In the genomic region with DNA sequence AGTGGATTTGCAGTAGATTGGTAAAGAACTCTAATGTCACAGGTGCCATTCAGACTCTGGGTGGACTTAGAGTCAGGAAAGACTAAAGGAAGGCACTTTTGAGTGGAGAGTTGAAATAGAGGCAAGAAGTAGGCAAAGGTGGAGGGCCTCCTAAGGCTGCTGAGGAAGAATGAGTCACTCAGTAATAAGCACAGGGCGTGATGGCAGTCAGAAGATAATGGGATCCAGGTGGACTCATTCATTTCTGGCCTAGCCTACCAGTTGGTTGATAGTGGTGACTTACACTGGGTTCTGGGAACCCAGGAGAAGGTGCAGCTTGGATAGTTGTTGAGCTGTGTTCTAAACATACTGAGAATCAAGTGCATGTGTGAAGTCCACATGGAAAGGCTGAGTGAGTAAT, we compare ENCODE assay signal across 22 mouse cellular contexts. TPM values are rescaled to one million over a fixed set of nuclear protein-coding genes. Genes with fewer than 3 reads are reported as not detected.
DNase-seq lines count a peak whose midpoint lies in the region; ATAC-seq and TF ChIP-seq lines count a peak whose summit lies in the region.
"Had no signal": no experiment of that assay in that cellular context is flagged by ENCODE, and none has a peak within 500 bp of the region (broad histone marks: within the 10 kb centered on the region; RNA-seq: fewer than 3 reads in every experiment).

No protein-coding gene starts in this region.

- H3K4me2 ChIP-seq in midbrain, embryonic 11.5 days, result no peak overlapping the region
- H3K4me2 ChIP-seq in midbrain, embryonic 14.5 days (ENCODE audit: low read length), result no peak overlapping the region
- H3K4me2 ChIP-seq in intestine, embryonic 15.5 days (replicated peaks), result no peak overlapping the region
- H3K4me2 ChIP-seq: embryonic facial prominence, embryonic 12.5 days; embryonic facial prominence, embryonic 15.5 days; heart, embryonic 11.5 days; hindbrain, embryonic 12.5 days; hindbrain, embryonic 15.5 days had no signal

- H3K9ac ChIP-seq in midbrain, embryonic 11.5 days (ENCODE audit: low read length), result no peak overlapping the region
- H3K9ac ChIP-seq in midbrain, embryonic 14.5 days (replicated peaks; ENCODE audit: low read length), result no peak overlapping the region
- H3K9ac ChIP-seq in intestine, embryonic 15.5 days, result no peak overlapping the region
- H3K9ac ChIP-seq: embryonic facial prominence, embryonic 12.5 days; embryonic facial prominence, embryonic 15.5 days; forebrain, postnatal 0 days; hindbrain, embryonic 12.5 days; hindbrain, embryonic 15.5 days had no signal

- no peak for TF ChIP-seq POLR2A in small intestine, adult 2 months (IDR thresholded peaks at IDR 0.05; ENCODE audit: low read depth, low read length)

- peaks cover 7% of the 10 kb centered on the region for H3K27me3 ChIP-seq in midbrain, embryonic 11.5 days (ENCODE audit: control insufficient read depth, insufficient read depth, low read length)
- H3K27me3 ChIP-seq in midbrain, embryonic 14.5 days (ENCODE audit: control insufficient read depth, insufficient read depth, low read length), result no peaks in the 10 kb centered on the region
- no peaks in the 10 kb centered on the region for H3K27me3 ChIP-seq in intestine, embryonic 15.5 days (replicated peaks)
- H3K27me3 ChIP-seq in small intestine, adult 2 months (ENCODE audit: control insufficient read depth, insufficient read depth, low read length), result no peaks in the 10 kb centered on the region
- H3K27me3 ChIP-seq: embryonic facial prominence, embryonic 12.5 days; embryonic facial prominence, embryonic 15.5 days; hindbrain, embryonic 12.5 days; hindbrain, embryonic 15.5 days had no signal

- ATAC-seq in midbrain, embryonic 11.5 days (ENCODE audit: low FRiP score), result no peak
- ATAC-seq in midbrain, embryonic 14.5 days (ENCODE audit: low FRiP score, low TSS enrichment), result no peak
- peak; percentile 60 for ATAC-seq in intestine, embryonic 15.5 days
- ATAC-seq: CD4-positive, CD25-positive, alpha-beta regulatory T cell, adult 4 months; forebrain, embryonic 14.5 days; forebrain, postnatal 0 days had no signal

- intact Hi-C loops in left cerebral cortex, postnatal 14 days (cut with DNase I), result no loop called here

- no peak overlapping the region for H3K4me3 ChIP-seq in midbrain, embryonic 11.5 days (ENCODE audit: low read depth, low read length)
- no peak overlapping the region for H3K4me3 ChIP-seq in midbrain, embryonic 14.5 days (replicated peaks; ENCODE audit: low read depth, low read length)
- H3K4me3 ChIP-seq in intestine, embryonic 15.5 days (replicated peaks), result no peak overlapping the region
- no peak overlapping the region for H3K4me3 ChIP-seq in small intestine, adult 2 months (ENCODE audit: low read depth, low read length)
- H3K4me3 ChIP-seq: embryonic facial prominence, embryonic 12.5 days; embryonic facial prominence, embryonic 15.5 days; hindbrain, embryonic 12.5 days; hindbrain, embryonic 15.5 days had no signal

- no peak for TF ChIP-seq CTCF in small intestine, adult 2 months (IDR thresholded peaks at IDR 0.05; ENCODE audit: extremely low read depth, insufficient read length, insufficient replicate concordance, low read depth, low read length)

- no peaks in the 10 kb centered on the region for H3K9me3 ChIP-seq in midbrain, embryonic 11.5 days (ENCODE audit: control insufficient read depth, low read length)
- no peaks in the 10 kb centered on the region for H3K9me3 ChIP-seq in midbrain, embryonic 14.5 days (ENCODE audit: control insufficient read depth, low read length)
- H3K9me3 ChIP-seq in intestine, embryonic 15.5 days, result no peaks in the 10 kb centered on the region
- H3K9me3 ChIP-seq: embryonic facial prominence, embryonic 12.5 days; embryonic facial prominence, embryonic 15.5 days; hindbrain, embryonic 12.5 days; hindbrain, embryonic 15.5 days had no signal

- H3K36me3 ChIP-seq in midbrain, embryonic 11.5 days (ENCODE audit: control insufficient read depth, insufficient read depth, low read length), result no peaks in the 10 kb centered on the region
- no peaks in the 10 kb centered on the region for H3K36me3 ChIP-seq in midbrain, embryonic 14.5 days (ENCODE audit: control insufficient read depth, insufficient read depth, low read length)
- H3K36me3 ChIP-seq in intestine, embryonic 15.5 days, result no peaks in the 10 kb centered on the region
- peaks cover 3% of the 10 kb centered on the region; the same call in 1 of the 2 replicates for H3K36me3 ChIP-seq in small intestine, adult 2 months (ENCODE audit: control insufficient read depth, insufficient read depth, low read length)
- H3K36me3 ChIP-seq: hindbrain, embryonic 15.5 days had no signal

- peak; percentile 45 for DNase-seq in midbrain, embryonic 11.5 days (ENCODE audit: low spot score, missing footprints)
- no peak for DNase-seq in midbrain, embryonic 14.5 days
- DNase-seq in left cerebral cortex, postnatal 14 days (ENCODE audit: low spot score in 2 of 2), result no peak
- no peak for DNase-seq in MN1 (ENCODE audit: low spot score)
- no peak for DNase-seq in thymus, postnatal 36 days
- DNase-seq: adrenal gland, adult 2 months; adrenal gland, postnatal 14 days; cerebellum, adult 11 months; cerebellum, adult 2 months; cerebellum, adult 9-11 months; cerebellum, postnatal 25 days; forebrain, postnatal 0 days; gastrocnemius, postnatal 10 days had no signal

- no peak overlapping the region for H3K27ac ChIP-seq in midbrain, embryonic 11.5 days (ENCODE audit: low read depth, low read length)
- H3K27ac ChIP-seq in midbrain, embryonic 14.5 days (replicated peaks; ENCODE audit: low read depth, low read length), result no peak overlapping the region
- H3K27ac ChIP-seq in intestine, embryonic 15.5 days, result no peak overlapping the region
- peak overlapping the region; percentile 59 for H3K27ac ChIP-seq in small intestine, adult 2 months (ENCODE audit: insufficient read depth, low read depth, low read length)
- H3K27ac ChIP-seq: embryonic facial prominence, embryonic 12.5 days; embryonic facial prominence, embryonic 15.5 days; hindbrain, embryonic 12.5 days; hindbrain, embryonic 15.5 days had no signal

- WGBS in midbrain, embryonic 11.5 days, result 84% methylated on average over 1 of the region's 1 CpGs
- 89% methylated on average over 1 of the region's 1 CpGs for WGBS in midbrain, embryonic 14.5 days
- WGBS in intestine, embryonic 15.5 days, result 60% methylated on average over 1 of the region's 1 CpGs
- 39% methylated on average over 1 of the region's 1 CpGs for WGBS in small intestine, adult 2 months

- peaks cover 30% of the 10 kb centered on the region for H3K4me1 ChIP-seq in midbrain, embryonic 11.5 days (ENCODE audit: control insufficient read depth, insufficient read depth, low read length)
- peaks cover 44% of the 10 kb centered on the region for H3K4me1 ChIP-seq in midbrain, embryonic 14.5 days (ENCODE audit: control insufficient read depth, insufficient read depth, low read length)
- peaks cover 26% of the 10 kb centered on the region for H3K4me1 ChIP-seq in intestine, embryonic 15.5 days (replicated peaks)
- H3K4me1 ChIP-seq in small intestine, adult 2 months (ENCODE audit: control insufficient read depth, insufficient read depth, insufficient read length, low read length), result peaks cover 23% of the 10 kb centered on the region

RNA-seq across cellular contexts. Expression of gene Dmap1, which starts 40.3 kb away (rescaled TPM):
- 80.7 and 81.2 TPM in 2 replicates for polyA plus RNA-seq in midbrain, embryonic 11.5 days (2014; fragmentation: Nextera tagmentation; extraction: Ambion mirVana)
- polyA plus RNA-seq in midbrain, embryonic 14.5 days (2014; fragmentation: Nextera tagmentation; extraction: Ambion mirVana), result 86.6 and 91.5 TPM in 2 replicates
- 44.8 and 46.5 TPM in 2 replicates for polyA plus RNA-seq in intestine, embryonic 15.5 days (2015; fragmentation: Nextera tagmentation; extraction: Ambion mirVana)
- polyA plus RNA-seq in small intestine, adult 2 months (2012; rRNA removed), result 8.5 and 20.5 TPM in 2 replicates
- 10 to 100 TPM; 35.9 to 36.0 TPM for total RNA-seq in left cerebral cortex, postnatal 14 days (2021)
